Mouse (Mus musculus) cortical plate, adult 2 months (tissue): ENCODE measurements around the gene Crocc2.

Source experiments
- CTCF ChIP-seq: fragments of 200-500 bp; IDR thresholded peaks from 2 replicates; pipeline ENCODE4 v1.5.1; 2011; ENCODE audit warnings: mild to moderate bottlenecking, control low read depth, low read length; ENCODE audit not compliant: insufficient read depth; ENCODE audit errors: extremely low read depth
- POLR2A ChIP-seq: fragments of 200-500 bp; IDR thresholded peaks from 2 replicates; pipeline ENCODE4 v1.6.1; 2011; ENCODE audit warnings: mild to moderate bottlenecking, low read length, control low read depth; ENCODE audit not compliant: insufficient read depth; ENCODE audit errors: extremely low read depth

GRCm38 (mm10) chr1:93271751-93272150 is 103.2 kb downstream of the Crocc2 start:
- TF ChIP-seq POLR2A (no peak), CTCF (no peak)
